Mouse (Mus musculus) liver, postnatal 0 days (tissue): ENCODE measurements at regions not wholly inside any gene's neighbourhood (a gene's known extent, or its start where the extent isn't known, plus 50 kb on each side); places are given as distances from the start of the nearest gene placed in this dataset.

Experiments used
- CTCF ChIP-seq: sonication (generic); IDR thresholded peaks from 2 replicates; pipeline ENCODE4 v1.5.1; 2016; ENCODE audit warnings: antibody characterized with exemption, low read depth
- EP300 ChIP-seq: IDR thresholded peaks from 2 replicates; pipeline ENCODE4 v1.6.1; 2016; ENCODE audit warnings: antibody characterized with exemption, low read depth, mild to moderate bottlenecking

DNA sequence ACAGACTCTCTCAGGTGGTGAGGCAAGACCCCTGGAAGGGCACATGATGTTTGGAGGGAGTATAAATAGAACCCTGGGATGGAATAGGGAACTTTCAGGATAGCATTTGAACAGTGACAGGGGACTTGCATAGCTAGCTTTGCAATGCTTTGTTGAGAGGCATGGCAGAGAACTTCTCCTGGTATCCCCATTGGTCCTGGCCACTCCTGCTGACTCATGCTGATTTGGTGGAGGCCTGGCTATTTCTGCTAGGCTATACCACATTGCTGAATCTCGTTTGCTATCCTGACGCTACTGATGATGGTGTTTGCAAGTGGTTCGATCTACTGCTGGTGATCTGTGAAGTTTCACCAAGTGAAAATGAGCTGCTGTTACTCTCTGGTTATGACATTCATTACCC lies 276.7 kb upstream of the Klf3 start:
- TF ChIP-seq EP300 = no peak
- no peak for TF ChIP-seq CTCF
